21 mouse cellular contexts compared by ENCODE assay signal in genomic region chr7:117636713-117637112, GRCm38 (mm10).
DNase-seq lines count a peak whose midpoint lies in the region; ATAC-seq and TF ChIP-seq lines count a peak whose summit lies in the region.
"Had no signal": no experiment of that assay in that cellular context is flagged by ENCODE, and none has a peak within 500 bp of the region (broad histone marks: within the 10 kb centered on the region; RNA-seq: fewer than 3 reads in every experiment).

No protein-coding gene starts in this region.

- H3K9ac ChIP-seq in forebrain, embryonic 11.5 days (ENCODE audit: low read length), result no peak overlapping the region
- no peak overlapping the region for H3K9ac ChIP-seq in forebrain, postnatal 0 days
- H3K9ac ChIP-seq in embryonic facial prominence, embryonic 14.5 days (ENCODE audit: low read depth, low read length), result no peak overlapping the region
- H3K9ac ChIP-seq: embryonic facial prominence, embryonic 15.5 days; liver, embryonic 12.5 days; midbrain, embryonic 15.5 days; neural tube, embryonic 13.5 days had no signal

- H3K4me1 ChIP-seq in forebrain, embryonic 11.5 days (replicated peaks; ENCODE audit: control insufficient read depth, insufficient read depth, low read length), result peaks cover 5% of the 10 kb centered on the region; the same call in 1 of the 2 replicates
- no peaks in the 10 kb centered on the region for H3K4me1 ChIP-seq in forebrain, postnatal 0 days (ENCODE audit: insufficient read depth)
- H3K4me1 ChIP-seq in embryonic facial prominence, embryonic 14.5 days (ENCODE audit: control insufficient read depth, insufficient read depth, low read length), result no peaks in the 10 kb centered on the region
- H3K4me1 ChIP-seq: embryonic facial prominence, embryonic 15.5 days; liver, embryonic 12.5 days had no signal

- H3K4me3 ChIP-seq in forebrain, embryonic 11.5 days (ENCODE audit: low read depth, low read length), result no peak overlapping the region
- H3K4me3 ChIP-seq in forebrain, postnatal 0 days (ENCODE audit: low read depth, low read length), result no peak overlapping the region
- no peak overlapping the region for H3K4me3 ChIP-seq in embryonic facial prominence, embryonic 14.5 days (ENCODE audit: low read depth, low read length)
- H3K4me3 ChIP-seq: embryonic facial prominence, embryonic 15.5 days; liver, embryonic 12.5 days; midbrain, embryonic 15.5 days; neural tube, embryonic 13.5 days had no signal

- no peaks in the 10 kb centered on the region for H3K9me3 ChIP-seq in forebrain, embryonic 11.5 days (ENCODE audit: control insufficient read depth, low read length)
- H3K9me3 ChIP-seq in forebrain, postnatal 0 days (ENCODE audit: low read length), result no peaks in the 10 kb centered on the region
- no peaks in the 10 kb centered on the region for H3K9me3 ChIP-seq in embryonic facial prominence, embryonic 14.5 days (ENCODE audit: control insufficient read depth, low read length)
- H3K9me3 ChIP-seq: embryonic facial prominence, embryonic 15.5 days; liver, embryonic 12.5 days; midbrain, embryonic 15.5 days; neural tube, embryonic 13.5 days had no signal

- no peak overlapping the region for H3K4me2 ChIP-seq in forebrain, embryonic 11.5 days (ENCODE audit: low read depth, low read length, severe bottlenecking)
- no peak overlapping the region for H3K4me2 ChIP-seq in forebrain, postnatal 0 days (ENCODE audit: low read depth)
- H3K4me2 ChIP-seq in embryonic facial prominence, embryonic 14.5 days (ENCODE audit: low read depth, low read length), result no peak overlapping the region
- H3K4me2 ChIP-seq: embryonic facial prominence, embryonic 15.5 days; liver, embryonic 12.5 days; midbrain, embryonic 15.5 days; neural tube, embryonic 13.5 days had no signal

- H3K27me3 ChIP-seq in forebrain, embryonic 11.5 days (ENCODE audit: control insufficient read depth, insufficient read depth, low read length), result no peaks in the 10 kb centered on the region
- H3K27me3 ChIP-seq in forebrain, postnatal 0 days (ENCODE audit: insufficient read depth, low read length), result no peaks in the 10 kb centered on the region
- no peaks in the 10 kb centered on the region for H3K27me3 ChIP-seq in embryonic facial prominence, embryonic 14.5 days (replicated peaks; ENCODE audit: control insufficient read depth, insufficient read depth, low read length)
- H3K27me3 ChIP-seq: embryonic facial prominence, embryonic 15.5 days; liver, embryonic 12.5 days; midbrain, embryonic 15.5 days; neural tube, embryonic 13.5 days had no signal

- TF ChIP-seq CTCF in forebrain, postnatal 0 days (IDR thresholded peaks at IDR 0.05; ENCODE audit: low read depth), result no peak

- WGBS in forebrain, embryonic 11.5 days, result 74% methylated on average over 3 of the region's 3 CpGs
- 75% methylated on average over 3 of the region's 3 CpGs for WGBS in forebrain, postnatal 0 days
- WGBS in embryonic facial prominence, embryonic 14.5 days, result 73% methylated on average over 3 of the region's 3 CpGs

- DNase-seq in forebrain, embryonic 11.5 days (ENCODE audit: low spot score), result peak; percentile 44
- no peak for DNase-seq in forebrain, postnatal 0 days
- DNase-seq in kidney, postnatal 10 days, result peak; percentile 14
- DNase-seq in kidney, postnatal 36 days, result no peak
- peak; percentile 83 for DNase-seq in embryonic facial prominence, embryonic 14.5 days (ENCODE audit: low spot score)
- DNase-seq in mesoderm, embryonic 11.5 days (ENCODE audit: low read depth, low spot score), result peak; percentile 52
- DNase-seq in liver, result no peak
- DNase-seq in thymus, postnatal 14 days, result no peak
- DNase-seq: cerebellum, adult 2 months; gastrocnemius, postnatal 25 days; heart, postnatal 14 days; kidney, adult 18-20 months; layer of hippocampus, postnatal 36 days; lung, postnatal 36 days; retina, postnatal 1 day had no signal

- no peak overlapping the region for H3K27ac ChIP-seq in forebrain, embryonic 11.5 days (ENCODE audit: low read depth, low read length)
- no peak overlapping the region for H3K27ac ChIP-seq in forebrain, postnatal 0 days (ENCODE audit: low read depth, low read length)
- no peak overlapping the region for H3K27ac ChIP-seq in embryonic facial prominence, embryonic 14.5 days (replicated peaks; ENCODE audit: low read depth, low read length)
- H3K27ac ChIP-seq: embryonic facial prominence, embryonic 15.5 days; liver, embryonic 12.5 days; midbrain, embryonic 15.5 days; neural tube, embryonic 13.5 days had no signal

- ATAC-seq in forebrain, embryonic 11.5 days (replicated peaks; ENCODE audit: low FRiP score), result no peak
- ATAC-seq in forebrain, postnatal 0 days, result no peak
- no peak for ATAC-seq in embryonic facial prominence, embryonic 14.5 days (ENCODE audit: low read depth)
- ATAC-seq: forebrain, embryonic 14.5 days; liver, embryonic 12.5 days; midbrain, embryonic 15.5 days had no signal

- no peaks in the 10 kb centered on the region for H3K36me3 ChIP-seq in forebrain, embryonic 11.5 days (ENCODE audit: control insufficient read depth, insufficient read depth, low read length)
- H3K36me3 ChIP-seq in forebrain, postnatal 0 days (ENCODE audit: insufficient read depth), result peaks cover 6% of the 10 kb centered on the region; the same call in 1 of the 2 replicates
- H3K36me3 ChIP-seq in embryonic facial prominence, embryonic 14.5 days (ENCODE audit: control insufficient read depth, insufficient read depth, low read length), result no peaks in the 10 kb centered on the region
- H3K36me3 ChIP-seq: G1E; liver, embryonic 12.5 days; midbrain, embryonic 15.5 days; neural tube, embryonic 13.5 days had no signal

Comparison
In these comparisons a context has a peak if more than half of its experiments do, and no peak if none do; other contexts are left out.
1. DNase-seq: peak in forebrain, embryonic 11.5 days (single experiment), kidney, postnatal 10 days (single experiment), embryonic facial prominence, embryonic 14.5 days (single experiment) and mesoderm, embryonic 11.5 days (single experiment); none in forebrain, postnatal 0 days (single experiment), kidney, postnatal 36 days (0 of 2), liver (single experiment) and thymus, postnatal 14 days (single experiment).